In the genomic region with DNA sequence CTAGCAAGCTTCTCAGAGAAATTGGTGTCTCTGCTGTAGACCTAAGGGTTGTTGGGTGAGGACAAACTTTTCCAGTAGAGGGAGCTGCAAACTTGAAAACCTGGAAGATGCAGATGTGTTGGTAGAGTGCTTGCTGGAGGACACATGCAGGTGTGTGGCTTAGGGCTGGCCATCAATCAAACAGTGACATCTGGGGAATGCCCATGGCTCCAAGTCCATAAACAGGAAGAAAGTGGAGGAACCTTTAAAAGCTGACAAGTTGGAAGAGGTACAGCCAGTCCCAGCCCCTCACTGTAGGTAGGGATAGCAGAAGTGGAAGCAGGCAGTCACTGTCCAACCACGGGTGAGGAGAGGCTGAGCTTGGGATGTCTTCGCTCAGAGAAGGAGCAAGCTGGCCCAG, we compare ENCODE assay signal across 7 mouse cellular contexts. TPM values are rescaled to one million over a fixed set of nuclear protein-coding genes. Genes with fewer than 3 reads are reported as not detected.
A peak's percentile ranks its signal among the peaks of the same experiment; 100 is the strongest.
DNase-seq lines count a peak whose midpoint lies in the region; ATAC-seq and TF ChIP-seq lines count a peak whose summit lies in the region.

No protein-coding gene starts in this region.

- H3K4me1 ChIP-seq in midbrain, embryonic 13.5 days (replicated peaks), result no peaks in the 10 kb centered on the region
- no peaks in the 10 kb centered on the region for H3K4me1 ChIP-seq in midbrain, embryonic 16.5 days (ENCODE audit: control insufficient read depth, insufficient read depth, low read length)
- no peaks in the 10 kb centered on the region for H3K4me1 ChIP-seq in MEL (ENCODE audit: control insufficient read depth in 1 of 2, insufficient read depth in 2 of 2, low read length in 2 of 2)
- no peaks in the 10 kb centered on the region for H3K4me1 ChIP-seq in kidney, embryonic 14.5 days (ENCODE audit: control insufficient read depth, insufficient read depth, low read length)
- H3K4me1 ChIP-seq in lung, postnatal 0 days (ENCODE audit: insufficient read depth, low read depth, low read length), result no peaks in the 10 kb centered on the region

- no peak overlapping the region for H3K9ac ChIP-seq in midbrain, embryonic 13.5 days (replicated peaks)
- H3K9ac ChIP-seq in midbrain, embryonic 16.5 days (ENCODE audit: low read depth, low read length), result no peak overlapping the region
- H3K9ac ChIP-seq in MEL (ENCODE audit: control insufficient read depth, low read depth, low read length, poor library complexity, severe bottlenecking), result no peak overlapping the region
- no peak overlapping the region for H3K9ac ChIP-seq in kidney, embryonic 14.5 days (ENCODE audit: low read depth, low read length)
- no peak overlapping the region for H3K9ac ChIP-seq in lung, postnatal 0 days (replicated peaks; ENCODE audit: low read depth)

- 84% methylated on average over 2 of the region's 2 CpGs for WGBS in midbrain, embryonic 13.5 days
- WGBS in midbrain, embryonic 16.5 days, result 80% methylated on average over 2 of the region's 2 CpGs
- WGBS in kidney, embryonic 14.5 days, result 65% methylated on average over 2 of the region's 2 CpGs
- WGBS in lung, postnatal 0 days, result 32% methylated on average over 2 of the region's 2 CpGs

- no peak for TF ChIP-seq POLR2A in MEL (IDR thresholded peaks at IDR 0.05; ENCODE audit: control insufficient read depth in 1 of 2, insufficient read depth in 1 of 2, low read depth in 1 of 2, low read length in 2 of 2, poor library complexity in 1 of 2)

- no peak overlapping the region for H3K4me2 ChIP-seq in midbrain, embryonic 13.5 days (replicated peaks)
- H3K4me2 ChIP-seq in midbrain, embryonic 16.5 days (ENCODE audit: low read length), result no peak overlapping the region
- no peak overlapping the region for H3K4me2 ChIP-seq in kidney, embryonic 14.5 days (replicated peaks; ENCODE audit: low read depth, low read length)
- no peak overlapping the region for H3K4me2 ChIP-seq in lung, postnatal 0 days (replicated peaks; ENCODE audit: low read depth, low read length)

- TF ChIP-seq CTCF in MEL (IDR thresholded peaks at IDR 0.05 in 2 of 3, conservative IDR thresholded peaks at IDR 0.05 in 1 of 3; ENCODE audit: control insufficient read depth in 1 of 3, insufficient read depth in 1 of 3, low read depth in 2 of 3, low read length in 3 of 3, poor library complexity in 1 of 3, severe bottlenecking in 1 of 3), result peak; percentile 58 to 93 (median 64)
- TF ChIP-seq CTCF in lung, postnatal 0 days (IDR thresholded peaks at IDR 0.05), result peak; percentile 79

- 0 out of 2 replicates have a peak, but pooled peaks have one; percentile 48 for ATAC-seq in midbrain, embryonic 13.5 days
- ATAC-seq in midbrain, embryonic 16.5 days, result no peak
- ATAC-seq in kidney, embryonic 14.5 days (ENCODE audit: low FRiP score, low TSS enrichment), result peak; percentile 82
- ATAC-seq in lung, postnatal 0 days, result peak; percentile 62

- no peaks in the 10 kb centered on the region for H3K79me2 ChIP-seq in MEL (ENCODE audit: control insufficient read depth, insufficient read depth, low read length, poor library complexity)

- peaks cover 6% of the 10 kb centered on the region; the same call in 1 of the 2 replicates for H3K9me3 ChIP-seq in midbrain, embryonic 13.5 days
- no peaks in the 10 kb centered on the region for H3K9me3 ChIP-seq in midbrain, embryonic 16.5 days (replicated peaks; ENCODE audit: control insufficient read depth, low read length, poor library complexity, severe bottlenecking)
- no peaks in the 10 kb centered on the region for H3K9me3 ChIP-seq in MEL (replicated peaks; ENCODE audit: insufficient read depth, low read length)
- H3K9me3 ChIP-seq in kidney, embryonic 14.5 days (ENCODE audit: control insufficient read depth, low read length), result no peaks in the 10 kb centered on the region
- no peaks in the 10 kb centered on the region for H3K9me3 ChIP-seq in lung, postnatal 0 days (ENCODE audit: low read length)

- DNase-seq in MEL (ENCODE audit: low read depth, low spot score), result peak; percentile 73
- DNase-seq in embryo, embryonic 11.5 days (ENCODE audit: low read depth, low spot score), result peak; percentile 34
- DNase-seq in lung, postnatal 0 days (ENCODE audit: low spot score), result peak; percentile 78
- no peak for DNase-seq in testis, postnatal 10 days (ENCODE audit: low spot score)

- peak; percentile 93 for TF ChIP-seq RAD21 in MEL (IDR thresholded peaks at IDR 0.05; ENCODE audit: low read depth, low read length)

- H3K27me3 ChIP-seq in midbrain, embryonic 13.5 days, result no peaks in the 10 kb centered on the region
- H3K27me3 ChIP-seq in midbrain, embryonic 16.5 days (ENCODE audit: control insufficient read depth, insufficient read depth, low read depth, low read length), result no peaks in the 10 kb centered on the region
- H3K27me3 ChIP-seq in MEL (ENCODE audit: control insufficient read depth in 1 of 2, insufficient read depth in 2 of 2, low read length in 2 of 2), result no peaks in the 10 kb centered on the region
- no peaks in the 10 kb centered on the region for H3K27me3 ChIP-seq in kidney, embryonic 14.5 days (ENCODE audit: control insufficient read depth, insufficient read depth, low read length)
- H3K27me3 ChIP-seq in lung, postnatal 0 days (replicated peaks; ENCODE audit: insufficient read depth, low read length), result no peaks in the 10 kb centered on the region

- TF ChIP-seq EP300 in MEL (IDR thresholded peaks at IDR 0.05; ENCODE audit: low read depth in 1 of 2, low read length in 2 of 2), result no peak
- TF ChIP-seq EP300 in lung, postnatal 0 days (IDR thresholded peaks at IDR 0.05), result no peak

- no peak overlapping the region for H3K27ac ChIP-seq in midbrain, embryonic 13.5 days
- no peak overlapping the region for H3K27ac ChIP-seq in midbrain, embryonic 16.5 days (ENCODE audit: low read length)
- no peak overlapping the region for H3K27ac ChIP-seq in MEL (ENCODE audit: control insufficient read depth, low read depth, low read length)
- no peak overlapping the region for H3K27ac ChIP-seq in kidney, embryonic 14.5 days (ENCODE audit: low read depth, low read length)
- no peak overlapping the region for H3K27ac ChIP-seq in lung, postnatal 0 days (ENCODE audit: low read length)

- H3K4me3 ChIP-seq in midbrain, embryonic 13.5 days (replicated peaks), result no peak overlapping the region
- H3K4me3 ChIP-seq in midbrain, embryonic 16.5 days (ENCODE audit: low read depth, low read length), result no peak overlapping the region
- no peak overlapping the region for H3K4me3 ChIP-seq in MEL (ENCODE audit: control insufficient read depth in 1 of 2, insufficient read depth in 1 of 2, low read depth in 2 of 2, low read length in 2 of 2)
- no peak overlapping the region for H3K4me3 ChIP-seq in kidney, embryonic 14.5 days (ENCODE audit: low read length)
- H3K4me3 ChIP-seq in lung, postnatal 0 days (ENCODE audit: low read depth, low read length), result no peak overlapping the region

- no peaks in the 10 kb centered on the region for H3K36me3 ChIP-seq in midbrain, embryonic 13.5 days
- H3K36me3 ChIP-seq in midbrain, embryonic 16.5 days (ENCODE audit: control insufficient read depth, insufficient read depth, low read length), result no peaks in the 10 kb centered on the region
- H3K36me3 ChIP-seq in MEL (ENCODE audit: control insufficient read depth in 1 of 2, insufficient read depth in 2 of 2, low read length in 2 of 2), result no peaks in the 10 kb centered on the region
- no peaks in the 10 kb centered on the region for H3K36me3 ChIP-seq in kidney, embryonic 14.5 days (ENCODE audit: control insufficient read depth, insufficient read depth, low read length)
- H3K36me3 ChIP-seq in lung, postnatal 0 days (ENCODE audit: insufficient read depth, low read length), result no peaks in the 10 kb centered on the region

RNA-seq across cellular contexts. Expression of a gene that starts 12.5 kb away (rescaled TPM):
- polyA plus RNA-seq in midbrain, embryonic 13.5 days (2015; fragmentation: Nextera tagmentation; extraction: Ambion mirVana), result not detected in 2 replicates
- 0.06 TPM in 1 of 2 replicates, not detected in the other for polyA plus RNA-seq in midbrain, embryonic 16.5 days (2015; fragmentation: Nextera tagmentation; extraction: Ambion mirVana)
- total RNA-seq in MEL (2012; rRNA removed), result not detected in 2 replicates
- under 1 TPM in 1 of 2 experiments, not detected in 1; 0.03 TPM for polyA plus RNA-seq in MEL (2012; ENCODE audit: insufficient read depth in 1 of 2, insufficient read length in 2 of 2, low read depth in 1 of 2, low replicate concordance in 2 of 2, missing spikeins in 1 of 2)
- polyA plus RNA-seq in kidney, embryonic 14.5 days (2014; fragmentation: Nextera tagmentation; extraction: Ambion mirVana), result not detected in 2 replicates
- polyA plus RNA-seq in lung, postnatal 0 days (2015; fragmentation: Nextera tagmentation; extraction: Ambion mirVana), result not detected in 2 replicates

RNA-seq across cellular contexts. Expression of a gene that starts 15.5 kb away (rescaled TPM):
- polyA plus RNA-seq in midbrain, embryonic 13.5 days (2015; fragmentation: Nextera tagmentation; extraction: Ambion mirVana), result 10.6 and 11.8 TPM in 2 replicates
- polyA plus RNA-seq in midbrain, embryonic 16.5 days (2015; fragmentation: Nextera tagmentation; extraction: Ambion mirVana), result 11.4 and 15.3 TPM in 2 replicates
- total RNA-seq in MEL (2012; rRNA removed), result 9.8 and 14.6 TPM in 2 replicates
- polyA plus RNA-seq in MEL (2012; ENCODE audit: insufficient read depth in 1 of 2, insufficient read length in 2 of 2, low read depth in 1 of 2, low replicate concordance in 2 of 2, missing spikeins in 1 of 2), result 10 to 100 TPM in 1 of 2 experiments, not detected in 1; 13.0 TPM
- 32.7 and 37.5 TPM in 2 replicates for polyA plus RNA-seq in kidney, embryonic 14.5 days (2014; fragmentation: Nextera tagmentation; extraction: Ambion mirVana)
- polyA plus RNA-seq in lung, postnatal 0 days (2015; fragmentation: Nextera tagmentation; extraction: Ambion mirVana), result 79.7 and 99.8 TPM in 2 replicates

RNA-seq across cellular contexts. Expression of a gene that starts 21.7 kb away (rescaled TPM):
- 9.1 and 12.1 TPM in 2 replicates for polyA plus RNA-seq in midbrain, embryonic 13.5 days (2015; fragmentation: Nextera tagmentation; extraction: Ambion mirVana)
- polyA plus RNA-seq in midbrain, embryonic 16.5 days (2015; fragmentation: Nextera tagmentation; extraction: Ambion mirVana), result 8.7 and 9.2 TPM in 2 replicates
- 43.4 and 46.6 TPM in 2 replicates for total RNA-seq in MEL (2012; rRNA removed)
- polyA plus RNA-seq in MEL (2012; ENCODE audit: insufficient read depth in 1 of 2, insufficient read length in 2 of 2, low read depth in 1 of 2, low replicate concordance in 2 of 2, missing spikeins in 1 of 2), result 10 to 100 TPM in 1 of 2 experiments, not detected in 1; 47.1 TPM
- 14.1 and 16.2 TPM in 2 replicates for polyA plus RNA-seq in kidney, embryonic 14.5 days (2014; fragmentation: Nextera tagmentation; extraction: Ambion mirVana)
- polyA plus RNA-seq in lung, postnatal 0 days (2015; fragmentation: Nextera tagmentation; extraction: Ambion mirVana), result 11.7 and 11.9 TPM in 2 replicates

RNA-seq across cellular contexts. Expression of a gene that starts 37.2 kb away (rescaled TPM):
- 64.6 and 66.8 TPM in 2 replicates for polyA plus RNA-seq in midbrain, embryonic 13.5 days (2015; fragmentation: Nextera tagmentation; extraction: Ambion mirVana)
- 74.1 and 89.4 TPM in 2 replicates for polyA plus RNA-seq in midbrain, embryonic 16.5 days (2015; fragmentation: Nextera tagmentation; extraction: Ambion mirVana)
- 1.5 and 1.9 TPM in 2 replicates for total RNA-seq in MEL (2012; rRNA removed)
- polyA plus RNA-seq in MEL (2012; ENCODE audit: insufficient read depth in 1 of 2, insufficient read length in 2 of 2, low read depth in 1 of 2, low replicate concordance in 2 of 2, missing spikeins in 1 of 2), result 10 to 100 TPM in 1 of 2 experiments, not detected in 1; 12.7 TPM
- polyA plus RNA-seq in kidney, embryonic 14.5 days (2014; fragmentation: Nextera tagmentation; extraction: Ambion mirVana), result 48.9 and 55.2 TPM in 2 replicates
- polyA plus RNA-seq in lung, postnatal 0 days (2015; fragmentation: Nextera tagmentation; extraction: Ambion mirVana), result 164 and 195 TPM in 2 replicates

RNA-seq across cellular contexts. Expression of a gene that starts 50.4 kb away (rescaled TPM):
- 22.1 and 23.6 TPM in 2 replicates for polyA plus RNA-seq in midbrain, embryonic 13.5 days (2015; fragmentation: Nextera tagmentation; extraction: Ambion mirVana)
- 14.2 and 16.7 TPM in 2 replicates for polyA plus RNA-seq in midbrain, embryonic 16.5 days (2015; fragmentation: Nextera tagmentation; extraction: Ambion mirVana)
- 8.4 and 10.6 TPM in 2 replicates for total RNA-seq in MEL (2012; rRNA removed)
- 10 to 100 TPM in 1 of 2 experiments, not detected in 1; 14.6 TPM for polyA plus RNA-seq in MEL (2012; ENCODE audit: insufficient read depth in 1 of 2, insufficient read length in 2 of 2, low read depth in 1 of 2, low replicate concordance in 2 of 2, missing spikeins in 1 of 2)
- polyA plus RNA-seq in kidney, embryonic 14.5 days (2014; fragmentation: Nextera tagmentation; extraction: Ambion mirVana), result 26.4 and 34.1 TPM in 2 replicates
- 52.6 and 57.8 TPM in 2 replicates for polyA plus RNA-seq in lung, postnatal 0 days (2015; fragmentation: Nextera tagmentation; extraction: Ambion mirVana)
